Mouse (Mus musculus) cerebellum, adult 9-11 months (tissue): ENCODE measurements around the gene Gm8300.
A peak's percentile ranks its signal among the peaks of the same experiment; 100 is the strongest.
"Not testable (repeated sequence)": the region's sequence is repeated elsewhere in the genome, so short reads cannot be mapped to it uniquely, and the experiment has no call there.

Experiments
- DNase-seq: peaks from one replicate; pipeline ENCODE4 v3.0.0; 2022

The Gm8300 gene

DNA sequence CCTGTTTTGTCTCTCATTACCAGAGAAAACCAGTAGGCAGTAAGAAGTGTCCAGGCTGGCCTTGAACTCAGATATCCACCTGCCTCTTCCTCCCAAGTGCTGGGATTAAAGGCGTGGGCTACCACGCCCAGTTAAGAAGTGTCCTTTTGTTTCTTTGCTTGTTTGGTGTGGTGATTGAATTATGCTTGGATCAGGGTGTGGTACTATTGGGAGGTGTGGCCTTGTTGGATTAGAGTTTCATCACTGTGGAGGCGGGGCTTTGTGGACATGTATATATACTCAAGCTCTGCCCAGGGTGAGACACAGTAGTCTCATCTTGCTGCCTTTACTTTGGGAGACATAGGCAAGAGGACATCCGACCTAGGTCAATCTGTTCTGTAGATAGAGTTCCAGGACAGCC, at the start of gene Gm8300:
Gm8300 (plus strand) TSS at position 301 of the 400 bp plus-strand sequence.
- DNase-seq: not testable (repeated sequence)

DNA sequence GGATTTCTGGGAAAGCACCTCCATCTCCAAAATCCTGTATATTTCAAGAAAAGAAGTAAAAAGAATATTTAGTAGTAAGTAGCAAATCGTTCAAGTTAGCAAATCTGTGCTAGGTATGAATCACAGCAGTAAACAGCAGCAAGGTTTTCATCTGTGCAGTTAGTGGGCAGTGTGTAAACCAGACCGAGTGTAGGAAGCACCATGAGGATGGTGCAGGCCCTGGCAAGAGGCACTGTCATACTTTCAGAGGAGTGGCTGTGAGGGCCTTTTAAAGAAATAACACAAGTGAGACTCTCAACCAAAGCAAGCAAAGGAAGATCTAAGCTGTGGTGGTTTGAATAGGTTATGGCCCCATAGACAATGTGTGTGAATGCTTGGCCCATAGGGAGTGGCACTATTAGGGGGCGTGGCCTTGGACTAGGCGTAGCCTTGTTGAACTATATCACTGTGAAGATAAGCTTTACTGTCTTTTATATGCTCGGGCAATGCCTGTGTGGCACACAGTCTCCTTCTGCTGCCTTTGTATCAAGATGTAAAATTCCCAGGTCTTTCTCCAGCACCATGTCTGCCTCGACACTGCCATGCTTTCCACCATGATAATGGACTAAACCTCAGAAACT, 49.3 kb upstream of the Gm8300 start:
- DNase-seq: no peak

DNA sequence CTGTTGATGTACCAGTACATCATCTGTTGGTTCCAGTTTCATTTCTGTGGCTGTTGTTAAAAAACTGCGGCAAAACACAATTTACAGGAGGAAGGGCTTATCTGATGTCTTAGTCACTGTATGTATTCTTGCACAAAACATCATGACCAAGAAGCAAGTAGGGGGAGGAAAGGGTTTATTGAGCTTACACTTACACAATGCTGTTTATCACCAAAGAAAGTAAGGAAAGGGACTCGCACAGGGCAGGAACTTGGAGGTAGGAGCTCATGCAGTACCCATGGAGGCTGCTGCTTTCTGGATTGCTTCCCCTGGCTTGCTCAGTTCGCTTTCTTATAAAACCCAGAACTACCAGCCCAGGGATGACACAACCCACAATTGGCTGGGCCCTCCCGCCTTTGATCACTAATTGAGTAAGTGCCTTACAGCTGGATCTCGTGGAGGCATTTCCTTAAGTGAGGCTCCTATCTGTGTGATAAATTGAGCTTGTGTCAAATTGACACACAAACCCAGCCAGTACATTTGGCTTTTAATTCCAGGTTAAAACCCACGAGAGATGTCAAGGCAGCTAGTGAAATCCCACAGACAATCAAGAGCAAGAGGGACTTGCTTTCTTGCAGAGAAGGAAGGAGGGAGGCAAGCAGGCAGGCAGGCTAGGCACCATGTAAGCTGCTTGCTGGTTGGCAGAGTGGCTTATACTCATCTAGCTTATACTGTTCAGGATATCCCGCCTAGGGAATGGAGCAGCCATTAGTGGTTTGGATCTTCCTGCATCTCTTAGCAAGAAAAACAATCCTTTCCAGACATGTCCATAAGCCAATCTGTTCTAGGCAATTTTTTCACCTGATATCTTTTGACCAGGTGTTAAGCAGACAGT, 43.6 kb upstream of the Gm8300 start:
- no peak for DNase-seq

DNA sequence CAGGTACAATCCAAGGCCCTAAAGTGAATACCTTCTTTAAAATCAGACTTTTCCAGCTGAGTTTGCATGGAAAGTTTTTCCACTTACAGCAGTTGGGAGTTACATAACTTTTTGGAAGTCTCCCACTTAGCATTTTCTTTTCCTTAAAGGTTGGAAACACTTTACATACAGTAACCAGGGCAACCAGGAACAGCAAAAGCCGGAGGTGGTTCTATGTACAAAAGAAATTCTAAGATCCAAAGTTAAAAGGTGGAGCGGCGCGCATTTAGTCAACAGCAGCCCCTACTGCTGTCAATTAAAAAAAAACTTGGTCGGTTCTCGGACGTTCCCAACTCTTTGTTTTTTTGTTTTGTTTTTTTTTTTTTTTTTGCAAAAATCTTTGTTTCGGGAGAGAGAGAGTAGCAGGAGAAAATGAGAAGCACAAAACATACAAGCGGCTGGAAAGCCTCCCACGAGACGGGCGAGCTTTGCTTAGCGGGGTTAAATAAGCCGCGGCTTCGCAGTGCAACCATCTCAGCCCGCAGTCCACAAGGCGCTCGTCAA, 42.6 kb upstream of the Gm8300 start:
- no peak for DNase-seq

- DNase-seq: peak; percentile 95
Observed at GRCm38 (mm10) chr12:87471964-87472786, 41.9 kb upstream of the Gm8300 start, which contains the start of gene Snw1. TSS of gene Snw1 (minus strand) at chr12:87472274.

GRCm38 (mm10) chr12:87474756-87475155, 39.4 kb upstream of the Gm8300 start:
- no peak for DNase-seq

- not testable (repeated sequence) for DNase-seq
Observed at GRCm38 (mm10) chr12:87482482-87482881, 31.6 kb upstream of the Gm8300 start.

- DNase-seq: not testable (repeated sequence)
Observed at GRCm38 (mm10) chr12:87488683-87489082, 25.4 kb upstream of the Gm8300 start.

GRCm38 (mm10) chr12:87494421-87494820, 19.7 kb upstream of the Gm8300 start, which contains the start of gene Gm5788:
TSS of gene Gm5788 (plus strand) at chr12:87494721.
- not testable (repeated sequence) for DNase-seq

DNA sequence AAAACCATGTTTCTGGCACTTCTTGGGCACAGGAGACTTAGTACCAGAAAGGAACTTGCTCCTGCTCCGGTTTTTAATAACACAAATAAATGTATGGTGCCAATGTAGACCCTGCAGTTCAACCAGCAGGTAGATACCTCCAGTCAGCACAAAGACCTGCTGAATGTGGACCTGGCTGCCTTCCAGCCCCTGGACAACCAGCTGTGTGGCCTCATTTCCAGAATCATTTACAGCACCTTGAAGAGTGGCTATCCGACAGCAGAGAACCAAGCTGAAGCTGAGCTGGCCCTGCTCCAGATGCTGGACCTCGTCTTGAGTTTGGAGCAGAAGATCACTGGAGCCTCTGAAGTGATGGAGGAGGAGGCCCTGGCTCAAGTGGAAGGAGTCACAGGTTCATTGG, 5.5 kb downstream of the Gm8300 start:
- not testable (repeated sequence) for DNase-seq

DNA sequence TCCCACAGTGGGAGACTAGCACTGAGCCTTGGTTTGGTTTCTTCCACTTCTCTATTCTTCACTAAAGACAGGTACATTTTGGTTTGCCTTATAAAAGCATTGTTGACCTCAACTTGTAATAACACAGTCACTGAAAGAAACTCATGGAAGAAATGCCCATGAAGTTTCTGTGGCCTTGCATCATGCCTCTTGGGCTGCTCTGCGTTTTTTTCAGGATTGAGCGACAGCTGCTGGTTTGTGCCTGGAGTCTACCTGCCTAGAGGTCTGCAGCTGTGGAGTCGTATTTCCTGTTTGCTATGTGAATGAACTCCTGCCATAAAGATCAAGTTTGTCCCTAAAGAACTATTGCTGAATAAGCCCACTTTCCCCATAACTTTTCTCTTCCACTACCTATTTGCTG, 29.8 kb downstream of the Gm8300 start:
- no peak for DNase-seq

DNA sequence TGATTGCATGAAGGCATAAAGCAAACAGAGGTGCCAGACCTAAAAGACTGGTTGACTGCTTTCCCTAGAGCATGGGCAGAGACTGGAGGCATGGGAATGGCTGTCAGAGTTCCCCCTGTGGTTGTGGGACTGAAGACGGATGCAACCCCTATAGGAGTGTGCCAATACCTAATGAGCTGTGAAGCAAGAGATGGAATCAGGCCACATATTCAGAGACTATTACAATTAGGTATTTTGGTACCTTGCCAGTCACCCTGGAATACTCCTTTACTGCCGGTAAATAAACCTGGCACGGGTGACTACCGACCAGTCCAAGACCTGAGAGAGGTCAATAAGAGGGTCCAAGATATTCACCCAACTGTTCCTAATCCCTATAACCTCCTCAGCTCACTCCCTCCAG, 36.5 kb downstream of the Gm8300 start:
- DNase-seq: not testable (repeated sequence)
